Mouse (Mus musculus): Measurements from ENCODE around the gene Nxn. TPM values are rescaled to one million over a fixed set of nuclear protein-coding genes. Genes with fewer than 3 reads are reported as not detected.

The Nxn gene
- polyA plus RNA-seq, 1 experiment, result 24.7 TPM

DNA sequence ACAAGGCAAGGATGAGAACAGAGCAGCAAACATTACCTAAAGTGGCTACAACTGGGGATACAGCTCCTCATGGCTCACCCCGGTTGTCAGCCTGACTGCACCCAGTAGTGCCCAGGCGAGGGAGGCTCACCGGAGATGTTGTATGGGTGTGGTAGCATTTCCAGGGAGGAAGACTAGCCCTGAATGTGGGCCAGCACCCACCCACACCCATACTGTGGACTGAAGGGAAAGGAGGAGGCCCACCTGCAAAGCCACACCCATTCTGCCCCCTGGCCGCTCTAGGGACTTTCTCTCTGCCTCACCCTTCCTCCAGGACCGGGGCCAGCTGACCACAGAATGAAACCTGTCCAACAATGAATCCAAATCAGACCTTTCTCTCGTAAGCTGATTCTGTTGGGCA lies 72.3 kb downstream of the Nxn start:
- TF ChIP-seq POLR2A (IDR thresholded peaks at IDR 0.05; ENCODE audit: control insufficient read depth, extremely low read depth, insufficient read depth, low read length, poor library complexity), result no peak
- TF ChIP-seq CTCF (IDR thresholded peaks at IDR 0.05; ENCODE audit: borderline replicate concordance, control insufficient read depth, extremely low read depth, insufficient read depth, low read length, poor library complexity), result no peak
- no peaks in the 10 kb centered on the region for H3K4me1 ChIP-seq (replicated peaks; ENCODE audit: control insufficient read depth, insufficient read depth, low read length)

DNA sequence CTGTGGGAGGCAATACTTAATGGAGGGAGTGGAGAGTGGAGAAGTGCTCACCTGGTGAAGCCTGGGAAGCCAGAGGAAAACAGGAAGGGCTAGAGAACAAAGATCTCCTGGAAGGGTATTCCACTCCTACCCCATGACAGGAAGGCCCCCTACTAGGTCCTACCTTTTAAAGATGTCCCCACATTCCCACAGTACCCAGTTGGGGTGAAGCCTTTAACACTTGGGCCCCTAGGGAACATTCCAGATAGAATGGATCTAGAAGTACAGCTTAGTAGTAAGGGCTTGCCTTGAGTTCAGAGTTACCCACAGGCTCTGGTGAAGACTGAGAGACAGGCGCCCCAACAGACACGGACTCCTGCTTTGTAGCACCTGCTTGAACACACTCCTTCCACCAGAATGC lies 72.9 kb downstream of the Nxn start:
- 98% methylated on average over 2 of the region's 2 CpGs for WGBS
- no peak overlapping the region for H3K4me3 ChIP-seq (ENCODE audit: control insufficient read depth, insufficient read depth, low read length)
- no peak overlapping the region for H3K27ac ChIP-seq (ENCODE audit: control insufficient read depth, insufficient read depth, low read length)
- no peak for DNase-seq
- no peaks in the 10 kb centered on the region for H3K4me1 ChIP-seq (replicated peaks; ENCODE audit: control insufficient read depth, insufficient read depth, low read length)
- H3K36me3 ChIP-seq (ENCODE audit: control insufficient read depth, insufficient read depth, low read length), result no peaks in the 10 kb centered on the region
- no peaks in the 10 kb centered on the region for H3K27me3 ChIP-seq (ENCODE audit: control insufficient read depth, insufficient read depth, low read length)
- TF ChIP-seq CTCF (IDR thresholded peaks at IDR 0.05; ENCODE audit: borderline replicate concordance, control insufficient read depth, extremely low read depth, insufficient read depth, low read length, poor library complexity) (no peak), POLR2A (IDR thresholded peaks at IDR 0.05; ENCODE audit: control insufficient read depth, extremely low read depth, insufficient read depth, low read length, poor library complexity) (no peak)

More for the DNA sequence above, 72.3 kb downstream of the Nxn start:
- 87% methylated on average over 6 of the region's 6 CpGs for WGBS
- H3K36me3 ChIP-seq (ENCODE audit: control insufficient read depth, insufficient read depth, low read length), result no peaks in the 10 kb centered on the region
- no peak overlapping the region for H3K4me3 ChIP-seq (ENCODE audit: control insufficient read depth, insufficient read depth, low read length)
- H3K27me3 ChIP-seq (ENCODE audit: control insufficient read depth, insufficient read depth, low read length), result no peaks in the 10 kb centered on the region
- H3K27ac ChIP-seq (ENCODE audit: control insufficient read depth, insufficient read depth, low read length), result no peak overlapping the region
- no peak for DNase-seq

DNA sequence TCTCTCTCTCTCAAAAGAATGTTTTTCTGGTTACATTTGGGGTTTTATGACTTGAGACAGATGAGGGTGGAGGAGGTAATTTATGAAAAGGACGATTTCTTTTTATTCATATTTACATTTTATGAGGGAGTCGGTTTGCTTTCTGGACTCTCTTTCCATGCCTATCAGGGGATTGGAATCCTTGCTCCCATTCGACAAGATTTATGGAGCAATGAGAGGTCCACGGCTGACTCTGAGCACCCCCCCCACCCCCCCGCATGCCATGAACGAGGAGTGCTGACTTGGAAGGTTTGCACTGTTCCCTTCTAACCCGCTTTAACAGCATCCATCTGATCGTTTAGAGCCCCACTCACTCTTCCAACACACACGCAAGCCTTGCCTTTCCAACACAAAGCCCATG lies 74.1 kb downstream of the Nxn start:
- DNase-seq, result no peak
- TF ChIP-seq CTCF (IDR thresholded peaks at IDR 0.05; ENCODE audit: borderline replicate concordance, control insufficient read depth, extremely low read depth, insufficient read depth, low read length, poor library complexity), result no peak
- TF ChIP-seq POLR2A (IDR thresholded peaks at IDR 0.05; ENCODE audit: control insufficient read depth, extremely low read depth, insufficient read depth, low read length, poor library complexity), result no peak
- H3K27ac ChIP-seq (ENCODE audit: control insufficient read depth, insufficient read depth, low read length), result no peak overlapping the region
- 91% methylated on average over 9 of the region's 9 CpGs for WGBS
- no peaks in the 10 kb centered on the region for H3K36me3 ChIP-seq (ENCODE audit: control insufficient read depth, insufficient read depth, low read length)
- no peak overlapping the region for H3K4me3 ChIP-seq (ENCODE audit: control insufficient read depth, insufficient read depth, low read length)
- no peaks in the 10 kb centered on the region for H3K4me1 ChIP-seq (replicated peaks; ENCODE audit: control insufficient read depth, insufficient read depth, low read length)
- H3K27me3 ChIP-seq (ENCODE audit: control insufficient read depth, insufficient read depth, low read length), result no peaks in the 10 kb centered on the region

- no peak overlapping the region for H3K27ac ChIP-seq (ENCODE audit: control insufficient read depth, insufficient read depth, low read length)
- 91% methylated on average over 9 of the region's 9 CpGs for WGBS
- H3K36me3 ChIP-seq (ENCODE audit: control insufficient read depth, insufficient read depth, low read length), result no peaks in the 10 kb centered on the region
- TF ChIP-seq POLR2A (IDR thresholded peaks at IDR 0.05; ENCODE audit: control insufficient read depth, extremely low read depth, insufficient read depth, low read length, poor library complexity) (no peak), CTCF (IDR thresholded peaks at IDR 0.05; ENCODE audit: borderline replicate concordance, control insufficient read depth, extremely low read depth, insufficient read depth, low read length, poor library complexity) (no peak)
- H3K4me3 ChIP-seq (ENCODE audit: control insufficient read depth, insufficient read depth, low read length), result no peak overlapping the region
- H3K27me3 ChIP-seq (ENCODE audit: control insufficient read depth, insufficient read depth, low read length), result no peaks in the 10 kb centered on the region
- DNase-seq, result no peak
- no peaks in the 10 kb centered on the region for H3K4me1 ChIP-seq (replicated peaks; ENCODE audit: control insufficient read depth, insufficient read depth, low read length)
Measured at GRCm38 (mm10) chr11:76324207-76324606, 74.7 kb downstream of the Nxn start.

DNA sequence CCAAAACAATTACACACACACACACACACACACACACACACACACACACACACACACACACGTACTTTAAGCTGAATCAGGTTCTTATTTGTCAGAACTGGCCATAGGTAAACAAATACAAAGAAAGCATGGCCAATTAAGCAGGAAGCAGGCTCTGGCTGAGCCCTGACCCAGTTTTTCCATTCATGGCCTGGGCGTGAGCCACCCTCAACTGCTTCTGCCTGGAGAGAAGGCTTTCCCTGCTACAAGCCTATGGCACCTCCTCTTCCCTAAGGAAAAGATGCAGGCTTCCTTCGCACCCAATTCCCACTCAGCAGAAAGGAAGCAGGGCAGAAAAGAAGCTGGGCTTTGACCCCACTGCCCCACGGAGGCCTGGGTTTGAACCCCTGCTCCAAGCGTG lies 76.0 kb downstream of the Nxn start:
- no peaks in the 10 kb centered on the region for H3K4me1 ChIP-seq (replicated peaks; ENCODE audit: control insufficient read depth, insufficient read depth, low read length)
- DNase-seq, result no peak
- H3K27ac ChIP-seq (ENCODE audit: control insufficient read depth, insufficient read depth, low read length), result no peak overlapping the region
- 89% methylated on average over 5 of the region's 5 CpGs for WGBS
- TF ChIP-seq CTCF (IDR thresholded peaks at IDR 0.05; ENCODE audit: borderline replicate concordance, control insufficient read depth, extremely low read depth, insufficient read depth, low read length, poor library complexity), result no peak
- no peak for TF ChIP-seq POLR2A (IDR thresholded peaks at IDR 0.05; ENCODE audit: control insufficient read depth, extremely low read depth, insufficient read depth, low read length, poor library complexity)
- no peak overlapping the region for H3K4me3 ChIP-seq (ENCODE audit: control insufficient read depth, insufficient read depth, low read length)
- no peaks in the 10 kb centered on the region for H3K27me3 ChIP-seq (ENCODE audit: control insufficient read depth, insufficient read depth, low read length)
- H3K36me3 ChIP-seq (ENCODE audit: control insufficient read depth, insufficient read depth, low read length), result no peaks in the 10 kb centered on the region

GRCm38 (mm10) chr11:76322081-76322480 lies 76.9 kb downstream of the Nxn start:
- WGBS, result 91% methylated on average over 1 of the region's 1 CpGs
- no peak for TF ChIP-seq CTCF (IDR thresholded peaks at IDR 0.05; ENCODE audit: borderline replicate concordance, control insufficient read depth, extremely low read depth, insufficient read depth, low read length, poor library complexity)
- TF ChIP-seq POLR2A (IDR thresholded peaks at IDR 0.05; ENCODE audit: control insufficient read depth, extremely low read depth, insufficient read depth, low read length, poor library complexity), result no peak
- Histone ChIP-seq H3K4me3 (ENCODE audit: control insufficient read depth, insufficient read depth, low read length) (no peak overlapping the region), H3K4me1 (replicated peaks; ENCODE audit: control insufficient read depth, insufficient read depth, low read length) (no peaks in the 10 kb centered on the region), H3K36me3 (ENCODE audit: control insufficient read depth, insufficient read depth, low read length) (no peaks in the 10 kb centered on the region), H3K27me3 (ENCODE audit: control insufficient read depth, insufficient read depth, low read length) (no peaks in the 10 kb centered on the region), H3K27ac (ENCODE audit: control insufficient read depth, insufficient read depth, low read length) (no peak overlapping the region)
- DNase-seq, result no peak

DNA sequence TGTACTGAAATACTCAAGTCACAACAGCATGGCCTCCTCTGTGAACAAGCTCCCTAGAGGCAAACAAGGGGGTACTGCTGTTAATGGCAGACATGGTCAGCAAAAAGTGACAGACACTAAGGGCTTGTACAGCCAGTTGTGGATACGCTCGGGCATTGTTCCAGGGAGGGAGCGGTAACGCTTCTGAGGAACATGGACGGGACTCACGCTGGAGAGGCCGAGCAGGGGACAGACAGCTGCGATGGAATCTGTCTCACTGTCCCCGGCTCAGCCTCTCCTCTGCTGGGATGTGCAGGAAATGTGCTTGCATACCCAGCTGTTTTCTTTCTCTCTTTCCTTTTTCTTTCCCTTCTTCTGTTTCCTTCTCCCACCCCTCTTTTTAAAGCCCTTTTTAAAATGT lies 78.5 kb downstream of the Nxn start:
- no peak for DNase-seq
- 99% methylated on average over 9 of the region's 9 CpGs for WGBS

More for the DNA sequence above, 78.5 kb downstream of the Nxn start:
- Histone ChIP-seq H3K36me3 (ENCODE audit: control insufficient read depth, insufficient read depth, low read length) (no peaks in the 10 kb centered on the region), H3K4me3 (ENCODE audit: control insufficient read depth, insufficient read depth, low read length) (no peak overlapping the region), H3K27ac (ENCODE audit: control insufficient read depth, insufficient read depth, low read length) (no peak overlapping the region), H3K4me1 (replicated peaks; ENCODE audit: control insufficient read depth, insufficient read depth, low read length) (no peaks in the 10 kb centered on the region), H3K27me3 (ENCODE audit: control insufficient read depth, insufficient read depth, low read length) (no peaks in the 10 kb centered on the region)
- TF ChIP-seq POLR2A (IDR thresholded peaks at IDR 0.05; ENCODE audit: control insufficient read depth, extremely low read depth, insufficient read depth, low read length, poor library complexity) (no peak), CTCF (IDR thresholded peaks at IDR 0.05; ENCODE audit: borderline replicate concordance, control insufficient read depth, extremely low read depth, insufficient read depth, low read length, poor library complexity) (no peak)

Measured in thymus, adult 2 months (tissue).